Mouse (Mus musculus): Measurements from ENCODE around the gene Clcn6.

The Clcn6 gene

GRCm38 (mm10) chr4:148040029-148040830 lies 1.6 kb upstream of the Clcn6 start:
- DNase-seq, result no peak

GRCm38 (mm10) chr4:148039254-148040028 lies 820 bp upstream of the Clcn6 start:
- peak in 1 of 2 experiments; percentile 17 for DNase-seq

- DNase-seq, result no peak
Measured at GRCm38 (mm10) chr4:148038079-148038599, 482 bp downstream of the Clcn6 start.

GRCm38 (mm10) chr4:148035440-148035839 lies 3.2 kb downstream of the Clcn6 start:
- DNase-seq, result no peak

- no peak for DNase-seq
Measured at GRCm38 (mm10) chr4:148033858-148034410, 4.7 kb downstream of the Clcn6 start.

- DNase-seq, result no peak
Measured at GRCm38 (mm10) chr4:148030506-148030905, 8.1 kb downstream of the Clcn6 start.

- no peak for DNase-seq
Measured at GRCm38 (mm10) chr4:148029297-148029696, 9.3 kb downstream of the Clcn6 start.

- DNase-seq, result peak; percentile 16 to 49
Measured at GRCm38 (mm10) chr4:148024003-148024402, 14.6 kb downstream of the Clcn6 start.

- no peak for DNase-seq
Measured at GRCm38 (mm10) chr4:148018410-148018809, 20.2 kb downstream of the Clcn6 start.

GRCm38 (mm10) chr4:148016981-148017380 lies 21.6 kb downstream of the Clcn6 start:
- no peak for DNase-seq

GRCm38 (mm10) chr4:148015418-148015817 lies 23.2 kb downstream of the Clcn6 start:
- DNase-seq, result no peak

GRCm38 (mm10) chr4:148012216-148012615 lies 26.4 kb downstream of the Clcn6 start:
- DNase-seq, result no peak

GRCm38 (mm10) chr4:148011332-148011731 lies 27.3 kb downstream of the Clcn6 start:
- DNase-seq, result no peak

- peak; percentile 39 to 49 for DNase-seq
Measured at GRCm38 (mm10) chr4:148009641-148010040, 29.0 kb downstream of the Clcn6 start.

GRCm38 (mm10) chr4:148008412-148008811 lies 30.2 kb downstream of the Clcn6 start:
- peak in 1 of 2 experiments; percentile 12 for DNase-seq

GRCm38 (mm10) chr4:148004361-148004760 lies 34.3 kb downstream of the Clcn6 start:
- no peak for DNase-seq

- no peak for DNase-seq
Measured at GRCm38 (mm10) chr4:148001866-148002265, 36.8 kb downstream of the Clcn6 start.

GRCm38 (mm10) chr4:148001013-148001789 lies 37.4 kb downstream of the Clcn6 start:
- no peak for DNase-seq

GRCm38 (mm10) chr4:148000202-148000772 lies 38.3 kb downstream of the Clcn6 start, which contains the start of gene Nppa:
Gene Nppa, plus strand, starts transcription at chr4:148000722.
- no peak for DNase-seq

GRCm38 (mm10) chr4:147995311-147995710 lies 43.3 kb downstream of the Clcn6 start:
- no peak for DNase-seq

GRCm38 (mm10) chr4:147993571-147994095 lies 45.0 kb downstream of the Clcn6 start:
- DNase-seq, result peak in 1 of 2 experiments; percentile 4

Measured in lung, adult 18-20 months (tissue).